Mouse (Mus musculus): ENCODE results near the gene Chpf2.
"Not testable (repeated sequence)": the region's sequence is repeated elsewhere in the genome, so short reads cannot be mapped to it uniquely, and the experiment has no call there.

Gene Chpf2

DNA sequence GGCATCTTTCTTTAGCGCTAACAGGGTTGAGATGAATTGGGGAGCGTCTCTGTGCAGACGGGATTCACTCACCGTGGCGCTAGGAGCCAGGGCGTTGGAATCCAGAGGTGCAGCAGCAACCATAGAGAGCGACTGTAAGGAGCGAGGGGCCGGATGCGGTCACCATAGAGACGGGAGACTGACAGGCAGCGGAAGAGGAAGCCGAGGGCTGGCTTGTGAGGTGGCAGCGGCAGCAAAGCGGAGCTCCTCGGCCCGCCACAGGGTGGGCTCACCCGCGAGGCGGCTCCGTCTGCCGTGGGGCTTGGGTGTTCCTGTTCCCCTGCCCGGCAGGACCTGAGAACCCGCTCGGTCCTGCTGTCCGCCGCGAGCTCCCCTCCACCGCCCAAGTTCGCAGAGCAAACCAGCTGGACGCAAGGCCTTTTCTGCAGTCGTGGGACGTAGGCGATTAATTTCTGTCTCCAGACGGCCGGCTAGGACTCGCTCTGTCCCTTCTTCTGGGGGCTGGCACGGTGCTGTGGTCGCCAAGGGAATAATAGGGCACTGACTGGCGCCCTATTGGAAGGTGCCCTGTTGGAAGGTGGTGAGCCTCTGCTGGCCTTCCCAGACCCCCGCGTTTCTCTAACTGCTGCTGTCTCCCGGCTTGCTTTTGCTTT is at the start of gene Chpf2:
Gene Chpf2 (plus strand): TSS at position 195 of the 653 bp plus-strand sequence.
- DNase-seq (ENCODE audit: low spot score) = peak; percentile 84

DNA sequence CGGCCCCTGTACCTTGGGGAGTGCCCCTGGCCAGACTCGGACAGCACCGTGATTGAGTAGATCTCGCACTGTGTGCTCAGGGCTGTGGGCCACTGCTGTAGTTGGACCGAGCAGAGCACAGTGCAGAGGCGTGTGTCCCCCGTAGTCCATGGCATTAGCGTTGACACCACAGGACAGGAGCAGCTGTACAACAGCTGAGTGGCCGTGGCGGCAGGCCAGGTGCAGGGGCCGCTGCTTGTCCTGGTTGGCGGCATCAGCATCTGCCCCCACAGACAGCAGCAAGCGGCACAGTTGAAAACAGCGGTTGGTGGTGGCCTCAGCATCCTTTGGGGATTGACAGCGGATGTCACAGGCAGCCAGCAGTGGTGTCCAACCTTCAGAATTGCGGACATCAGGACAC is 48.9 kb upstream of the Chpf2 start:
- DNase-seq (ENCODE audit: low spot score) = no peak

DNA sequence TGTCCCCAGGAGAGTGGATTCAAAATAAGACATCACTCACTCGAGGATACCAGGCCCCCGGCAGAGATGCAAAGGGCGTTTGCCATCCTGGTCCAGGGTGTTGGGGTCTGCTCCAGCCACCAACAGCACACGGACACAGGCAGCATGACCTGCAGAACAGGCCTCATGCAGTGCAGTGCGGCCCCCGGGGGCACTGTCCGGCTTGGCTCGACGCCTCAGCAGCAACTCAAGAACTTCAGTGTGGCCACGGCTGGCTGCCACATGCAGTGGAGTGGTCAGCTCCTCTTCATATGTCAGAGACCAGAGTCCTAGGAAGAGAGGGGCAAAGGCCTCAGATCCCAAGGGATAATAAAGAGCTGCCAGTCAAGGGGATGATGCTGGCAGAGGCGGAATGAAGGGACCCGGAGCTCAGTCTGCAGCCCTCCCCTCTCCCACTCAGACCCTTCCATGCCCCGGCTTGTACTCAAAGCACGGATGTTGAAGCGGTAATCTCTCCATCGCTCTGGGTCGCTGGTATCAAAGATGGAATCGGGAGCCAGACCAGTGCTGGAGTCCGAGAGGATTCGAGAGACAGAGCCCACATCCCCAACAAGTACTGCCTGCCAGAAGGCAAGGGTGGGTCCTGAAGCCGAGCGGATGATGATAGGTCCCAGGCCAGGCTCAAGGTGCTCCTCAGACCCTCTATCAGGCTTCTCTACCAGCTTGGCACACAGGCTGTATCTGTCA is 46.8 kb upstream of the Chpf2 start:
- DNase-seq (ENCODE audit: low spot score) = no peak

DNA sequence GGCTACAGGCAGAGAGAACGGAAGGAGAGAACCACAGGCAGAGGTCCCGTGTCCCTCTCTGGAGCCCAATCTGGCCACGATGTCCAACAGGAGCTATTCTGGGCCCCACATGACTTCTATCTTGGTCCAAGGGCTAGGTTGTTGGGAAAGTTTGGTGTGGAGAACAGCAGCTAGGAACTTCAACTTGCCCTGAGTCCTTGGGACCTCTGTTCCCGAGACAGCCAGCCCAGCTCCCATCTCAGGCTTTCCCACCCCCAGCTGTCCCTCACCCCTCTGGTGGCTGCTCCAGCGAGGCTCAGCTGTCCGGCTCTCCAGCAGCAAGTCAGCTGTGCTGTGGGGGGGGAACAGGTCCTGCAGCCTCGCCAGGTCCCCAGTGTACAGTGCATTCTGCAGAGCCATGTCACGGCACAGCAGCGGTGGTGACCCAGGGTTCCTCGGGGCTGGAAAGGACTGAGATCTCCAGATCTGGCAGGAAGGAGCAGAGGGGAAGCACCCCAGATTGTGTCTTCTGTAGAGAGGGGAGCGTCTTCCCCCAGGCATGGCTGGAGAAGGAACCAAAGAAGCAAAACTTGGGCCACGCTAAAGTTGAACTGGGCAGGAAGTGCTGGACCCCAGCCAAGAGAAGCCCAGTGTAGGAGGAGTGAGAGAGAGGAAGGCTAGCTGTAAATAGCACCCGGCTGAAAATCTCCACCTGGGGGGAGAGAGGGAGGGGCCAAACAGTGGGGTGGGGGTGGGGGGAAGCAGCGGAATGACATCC is 46.0 kb upstream of the Chpf2 start, which contains the start of gene Asb10:
Gene Asb10 (minus strand): TSS at position 592 of the 757 bp plus-strand sequence.
- DNase-seq (ENCODE audit: low spot score) = peak; percentile 68

DNA sequence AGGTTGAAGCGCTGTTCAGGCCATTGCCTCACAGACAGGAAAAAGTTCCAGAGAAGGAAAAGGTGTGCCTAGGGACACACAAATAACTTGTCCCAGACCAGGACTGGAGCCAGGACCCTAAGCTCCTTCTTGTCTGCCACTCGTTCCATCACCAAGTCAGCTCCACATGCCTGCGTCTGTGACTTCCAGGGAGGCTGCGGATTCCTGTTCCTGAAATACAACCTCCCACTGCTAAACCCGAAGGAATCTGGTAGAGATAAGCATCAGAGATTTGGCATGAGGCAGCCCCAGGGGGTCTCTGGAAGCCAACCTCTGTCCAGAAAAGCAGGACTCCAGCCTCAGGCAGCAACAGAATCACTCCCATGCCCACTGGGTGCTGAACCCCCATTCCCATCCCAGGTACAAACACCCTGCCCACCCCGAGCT is 45.4 kb upstream of the Chpf2 start:
- no peak for DNase-seq (ENCODE audit: low spot score)

DNA sequence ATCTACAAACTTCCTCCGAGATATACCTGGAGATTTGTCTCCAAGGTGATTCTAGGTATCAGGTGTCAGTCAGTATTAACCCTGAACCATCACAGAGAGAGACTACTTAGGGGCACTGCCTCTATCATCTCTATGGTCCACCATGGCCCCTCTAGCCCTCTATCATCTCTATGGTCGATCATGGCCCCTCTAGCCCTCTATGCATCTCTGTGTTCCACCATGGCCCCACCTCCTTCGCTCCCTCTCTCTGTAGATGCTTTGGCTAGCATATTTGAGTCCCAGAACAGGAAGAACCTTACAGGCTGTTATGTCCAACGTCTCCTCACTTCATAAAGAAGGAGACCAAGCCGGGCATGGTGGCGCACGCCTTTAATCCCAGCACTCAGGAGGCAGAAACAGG is 43.9 kb upstream of the Chpf2 start:
- DNase-seq (ENCODE audit: low spot score) = no peak

DNA sequence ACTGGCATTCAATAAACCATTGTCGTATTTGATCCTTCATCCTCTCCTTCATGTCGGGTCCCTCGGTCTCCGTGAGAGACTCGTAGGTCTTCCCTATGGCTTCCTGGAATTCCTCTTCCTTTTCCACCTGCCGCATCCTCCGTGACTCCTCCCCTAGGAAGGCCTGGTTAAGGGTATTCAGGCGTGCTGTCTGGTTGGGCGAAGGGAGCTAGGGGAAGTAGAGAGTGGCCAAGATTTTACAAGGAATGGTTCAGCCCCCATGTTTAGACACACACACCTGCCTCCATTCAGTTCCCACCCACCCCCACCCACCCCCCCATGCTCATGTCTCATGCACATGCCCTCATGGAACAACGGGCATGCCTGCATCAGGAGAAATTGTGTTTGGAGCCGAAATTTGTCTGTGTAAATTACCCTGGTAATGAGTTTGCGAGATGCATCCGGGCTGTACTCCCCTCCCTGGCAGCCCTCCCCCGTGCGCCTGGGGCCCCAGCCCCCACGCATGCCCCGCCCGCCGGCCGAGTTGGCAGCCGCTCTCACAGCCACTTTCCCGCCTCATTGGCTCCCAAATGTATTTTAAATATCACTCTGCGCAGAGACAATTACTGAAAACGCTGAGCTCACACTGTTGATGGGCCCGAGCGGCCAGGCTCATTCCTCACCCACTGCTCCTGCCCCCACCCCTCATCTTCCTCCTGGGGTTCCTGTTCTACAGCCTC is 35.8 kb upstream of the Chpf2 start:
- DNase-seq (ENCODE audit: low spot score) = peak; percentile 40

DNA sequence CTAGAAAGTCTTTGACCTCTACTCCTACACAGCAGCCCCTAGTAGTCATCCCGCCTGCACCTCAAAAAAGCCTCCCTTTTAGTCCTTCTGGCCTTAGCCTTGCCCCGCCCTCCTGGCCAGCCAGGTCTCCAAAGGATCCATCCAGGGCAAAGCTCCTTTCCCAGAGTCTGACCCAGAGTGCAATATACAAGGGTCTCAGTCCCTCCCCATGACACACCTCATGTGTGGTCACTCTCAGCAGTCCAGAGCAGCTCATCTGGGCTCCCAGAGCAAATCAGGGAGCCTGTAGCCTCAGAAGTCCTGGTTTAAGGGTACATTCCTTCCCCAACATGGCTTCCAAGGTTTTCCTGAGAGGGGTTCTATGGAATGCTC is 35.2 kb upstream of the Chpf2 start:
- DNase-seq (ENCODE audit: low spot score) = no peak

DNA sequence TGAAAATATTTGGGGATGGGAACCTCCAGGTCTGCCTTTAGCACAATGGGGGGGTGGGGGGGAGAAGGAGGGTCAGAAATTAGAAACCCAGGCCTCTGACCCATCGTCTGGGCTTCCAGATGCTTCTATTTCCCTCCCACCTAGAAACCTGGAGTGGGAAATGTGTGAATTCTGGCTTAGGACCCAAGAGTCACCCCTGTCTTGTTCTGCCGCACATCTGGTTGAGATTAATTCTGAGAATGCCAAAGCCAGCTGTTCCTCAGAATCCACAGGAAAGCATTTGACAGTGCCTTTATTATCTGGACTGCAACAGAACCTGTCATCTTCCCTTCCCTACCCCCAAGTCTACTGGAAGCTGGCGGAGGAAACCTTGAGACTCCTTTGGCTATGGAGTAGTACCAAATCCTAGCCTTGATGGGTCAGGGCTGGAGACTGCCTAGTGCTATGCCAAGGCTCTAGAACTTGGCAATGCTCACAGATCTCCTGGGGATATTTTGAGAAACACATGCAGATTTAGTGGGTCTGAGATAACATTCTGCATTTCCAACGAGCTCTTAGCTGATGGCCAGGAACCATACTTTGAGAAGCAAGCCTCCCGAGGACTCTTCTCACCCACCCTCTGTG is 32.8 kb upstream of the Chpf2 start:
- no peak for DNase-seq (ENCODE audit: low spot score)

DNA sequence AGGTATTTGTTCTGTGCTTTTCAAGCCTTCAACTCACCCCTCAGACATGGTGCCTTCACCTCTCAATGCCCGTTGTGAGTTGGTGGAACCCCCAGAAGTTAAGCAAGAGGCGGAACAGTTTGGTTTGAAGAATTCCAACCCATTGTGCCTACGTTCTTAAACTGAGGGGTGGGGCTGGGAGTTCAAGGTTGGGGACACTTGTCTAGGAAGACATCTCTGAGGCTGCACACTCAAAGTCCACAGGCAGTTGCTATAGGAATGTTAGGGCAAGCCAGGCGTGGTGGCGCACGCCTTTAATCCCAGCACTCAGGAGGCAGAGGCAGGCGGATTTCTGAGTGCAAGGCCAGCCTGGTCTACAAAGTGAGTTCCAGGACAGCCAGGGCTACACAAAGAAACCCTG is 31.2 kb upstream of the Chpf2 start:
- not testable (repeated sequence) for DNase-seq (ENCODE audit: low spot score)

DNA sequence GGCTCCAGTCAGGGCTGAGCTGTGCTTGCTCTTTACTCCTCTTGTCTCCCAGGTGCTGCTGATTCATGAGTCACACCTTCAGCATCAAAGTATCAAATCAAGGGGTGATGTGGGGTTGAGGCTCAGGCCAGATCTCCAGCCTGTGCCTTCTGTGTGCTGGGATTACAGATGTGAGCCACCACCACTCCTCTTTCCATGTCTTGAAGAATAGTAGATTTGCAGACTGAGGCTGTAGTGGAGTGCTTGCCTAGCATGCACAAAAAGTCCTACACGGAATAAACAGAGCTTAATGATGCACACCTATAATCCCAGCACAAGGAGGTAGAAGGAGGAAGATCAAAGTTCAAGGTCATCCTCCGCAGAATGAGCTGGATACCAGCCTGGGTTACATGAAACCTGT is 29.8 kb upstream of the Chpf2 start, which contains the start of gene 4931409K22Rik:
Gene 4931409K22Rik (minus strand): TSS at position 101 of the 400 bp plus-strand sequence.
- no peak for DNase-seq (ENCODE audit: low spot score)

DNA sequence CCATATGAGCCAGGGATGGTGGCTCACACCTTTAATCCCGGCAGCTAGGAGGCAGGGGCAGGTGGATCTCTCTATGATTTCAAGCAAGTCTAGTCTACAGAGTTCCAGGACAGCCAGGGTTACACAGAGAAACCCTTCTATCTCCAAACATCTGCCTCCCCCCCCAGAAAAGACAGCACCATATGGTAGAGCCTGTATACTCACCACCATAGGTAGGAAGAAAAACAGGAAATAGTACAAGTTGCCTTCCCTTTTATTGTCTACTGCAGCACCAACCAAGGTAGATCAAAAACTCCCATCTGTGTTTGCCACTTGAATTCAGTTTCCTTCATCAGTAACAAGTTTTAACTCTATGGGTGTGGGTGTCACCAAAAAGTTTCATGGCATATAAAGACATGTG is 10.6 kb upstream of the Chpf2 start:
- DNase-seq (ENCODE audit: low spot score) = no peak

DNA sequence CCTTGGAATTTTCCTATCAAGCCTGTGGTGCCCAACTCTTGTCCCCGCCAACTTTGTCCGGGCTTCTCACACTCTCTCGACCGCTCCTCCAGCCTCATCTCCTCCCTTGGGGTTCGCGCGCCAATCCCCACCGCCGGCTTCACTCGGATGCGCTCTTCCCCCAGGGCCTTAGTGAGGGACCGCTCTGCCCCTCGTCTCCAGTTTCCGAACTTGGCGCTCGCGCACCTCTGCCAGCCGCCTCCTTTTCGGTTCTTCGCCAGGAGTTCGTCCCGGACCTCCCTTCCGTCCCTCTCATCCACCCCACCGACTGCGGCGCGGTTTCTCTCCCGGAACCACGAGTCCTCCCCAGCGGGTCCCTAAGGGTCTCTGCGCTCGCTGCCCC is 9.7 kb upstream of the Chpf2 start:
- DNase-seq (ENCODE audit: low spot score) = no peak

DNA sequence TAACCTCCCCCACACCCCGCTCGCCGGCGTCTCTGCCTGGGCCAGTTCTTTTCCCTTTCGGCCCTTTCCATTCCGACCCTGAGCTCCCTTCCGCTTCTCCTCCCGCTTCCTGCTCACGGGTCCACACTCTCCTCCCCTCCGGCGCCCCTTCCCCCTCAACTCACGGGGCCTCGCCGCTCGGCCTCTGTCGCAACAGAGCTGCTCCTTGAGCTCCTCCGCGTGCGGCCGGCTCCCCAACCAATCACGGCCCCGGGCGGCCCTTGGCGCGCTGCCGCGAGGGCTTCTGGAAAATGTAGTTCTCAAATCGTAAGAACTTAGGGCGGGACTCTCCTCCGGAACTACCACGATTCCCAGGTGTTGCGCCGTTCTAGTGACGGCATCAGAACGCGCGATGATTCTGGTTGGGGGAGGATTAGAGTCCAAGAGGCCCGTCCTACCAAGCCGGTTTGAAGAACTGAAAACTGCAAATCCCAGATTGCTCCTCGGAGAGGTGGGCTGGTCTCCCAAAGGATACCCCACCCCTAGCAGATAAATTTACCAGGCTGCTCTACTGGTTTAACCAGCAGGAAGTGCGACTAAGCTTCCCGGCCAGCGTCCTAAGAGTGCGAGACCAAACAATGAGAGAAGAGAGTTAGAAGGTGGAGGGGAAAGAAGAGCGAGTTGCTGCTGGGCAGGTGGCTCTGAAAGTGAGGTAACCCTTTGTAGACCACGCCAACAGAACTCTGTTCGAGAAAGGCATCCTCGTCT is 9.2 kb upstream of the Chpf2 start, which contains the start of gene Abcf2:
Gene Abcf2 (minus strand): TSS at position 285 of the 747 bp plus-strand sequence.
- DNase-seq (ENCODE audit: low spot score) = peak; percentile 100

DNA sequence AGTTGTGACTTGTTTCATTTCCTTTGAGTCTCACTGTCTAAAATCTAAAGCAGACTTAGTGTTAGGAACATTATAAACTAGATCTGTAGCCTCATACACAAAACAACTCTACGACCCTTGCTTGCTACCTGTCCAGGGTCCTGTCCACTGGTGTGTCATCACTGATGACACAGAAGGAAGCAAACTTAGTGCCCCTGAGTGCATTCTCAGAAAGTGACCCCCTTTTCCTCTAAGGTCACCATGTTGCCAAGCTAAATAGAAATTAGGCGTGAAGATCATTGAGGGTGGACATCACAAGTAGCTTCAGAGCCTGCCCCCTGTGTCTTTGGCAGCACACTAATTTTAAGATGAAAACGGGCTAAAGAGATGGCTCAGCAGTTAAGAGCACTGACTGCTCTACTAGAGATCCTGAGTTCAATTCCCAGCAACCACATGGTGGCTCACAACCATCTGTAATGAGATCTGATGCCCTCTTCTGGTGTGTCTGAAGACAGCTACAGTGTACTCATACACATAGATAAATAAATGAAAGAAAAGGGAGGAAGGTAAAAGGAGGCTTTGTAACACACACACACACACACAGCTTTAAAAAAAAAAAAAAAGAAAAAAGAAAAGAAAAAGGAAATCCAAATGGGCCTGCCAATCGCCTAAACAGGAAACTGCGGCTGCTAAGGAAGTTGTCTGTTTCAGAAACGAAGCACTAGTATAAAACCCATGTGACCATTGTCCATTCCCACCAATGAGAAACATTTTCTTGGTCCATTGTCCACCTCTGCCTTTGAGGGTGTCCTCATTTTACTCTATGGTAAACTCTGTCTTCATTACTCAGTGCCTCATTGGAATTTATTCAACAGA is 8.2 kb upstream of the Chpf2 start:
- no peak for DNase-seq (ENCODE audit: low spot score)

DNA sequence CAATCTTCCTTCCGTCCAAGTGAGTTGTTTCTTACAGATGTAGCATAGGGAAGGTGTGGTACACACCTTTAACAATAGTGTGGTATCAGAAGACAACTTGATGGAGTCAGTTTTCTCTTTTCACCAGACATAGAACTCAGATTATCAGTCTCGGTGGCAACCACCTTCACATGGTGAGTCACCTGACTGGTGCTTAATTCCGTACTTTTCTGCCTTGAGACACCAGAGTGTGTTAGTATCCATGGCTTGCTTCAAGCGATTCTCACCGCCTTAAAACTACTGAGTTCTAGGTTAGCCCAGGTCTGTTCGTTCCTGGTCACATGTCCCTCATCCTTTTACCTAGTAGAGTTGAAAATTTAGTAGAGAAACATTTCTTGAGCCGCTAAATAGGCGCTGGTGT is 435 bp upstream of the Chpf2 start:
- DNase-seq (ENCODE audit: low spot score) = no peak

DNA sequence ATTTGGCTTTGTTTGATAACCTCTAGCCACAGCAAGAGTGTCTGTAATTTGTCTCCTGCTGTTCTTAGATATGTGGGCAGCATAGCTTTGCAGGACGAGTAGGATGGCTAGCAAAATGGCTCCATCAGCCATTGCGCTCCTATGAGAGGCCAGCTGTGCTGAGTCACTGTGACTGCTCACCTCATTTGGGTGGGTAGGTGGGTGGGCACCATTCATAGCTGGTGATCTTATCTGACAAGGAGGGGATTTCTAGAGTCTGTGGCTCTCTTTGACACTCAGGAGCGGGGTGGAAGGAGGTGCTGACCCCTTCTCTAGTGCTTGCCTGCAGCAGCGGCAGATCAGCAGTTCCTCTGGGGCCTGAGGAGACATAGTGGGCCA is 648 bp downstream of the Chpf2 start:
- peak; percentile 49 for DNase-seq (ENCODE audit: low spot score)

DNA sequence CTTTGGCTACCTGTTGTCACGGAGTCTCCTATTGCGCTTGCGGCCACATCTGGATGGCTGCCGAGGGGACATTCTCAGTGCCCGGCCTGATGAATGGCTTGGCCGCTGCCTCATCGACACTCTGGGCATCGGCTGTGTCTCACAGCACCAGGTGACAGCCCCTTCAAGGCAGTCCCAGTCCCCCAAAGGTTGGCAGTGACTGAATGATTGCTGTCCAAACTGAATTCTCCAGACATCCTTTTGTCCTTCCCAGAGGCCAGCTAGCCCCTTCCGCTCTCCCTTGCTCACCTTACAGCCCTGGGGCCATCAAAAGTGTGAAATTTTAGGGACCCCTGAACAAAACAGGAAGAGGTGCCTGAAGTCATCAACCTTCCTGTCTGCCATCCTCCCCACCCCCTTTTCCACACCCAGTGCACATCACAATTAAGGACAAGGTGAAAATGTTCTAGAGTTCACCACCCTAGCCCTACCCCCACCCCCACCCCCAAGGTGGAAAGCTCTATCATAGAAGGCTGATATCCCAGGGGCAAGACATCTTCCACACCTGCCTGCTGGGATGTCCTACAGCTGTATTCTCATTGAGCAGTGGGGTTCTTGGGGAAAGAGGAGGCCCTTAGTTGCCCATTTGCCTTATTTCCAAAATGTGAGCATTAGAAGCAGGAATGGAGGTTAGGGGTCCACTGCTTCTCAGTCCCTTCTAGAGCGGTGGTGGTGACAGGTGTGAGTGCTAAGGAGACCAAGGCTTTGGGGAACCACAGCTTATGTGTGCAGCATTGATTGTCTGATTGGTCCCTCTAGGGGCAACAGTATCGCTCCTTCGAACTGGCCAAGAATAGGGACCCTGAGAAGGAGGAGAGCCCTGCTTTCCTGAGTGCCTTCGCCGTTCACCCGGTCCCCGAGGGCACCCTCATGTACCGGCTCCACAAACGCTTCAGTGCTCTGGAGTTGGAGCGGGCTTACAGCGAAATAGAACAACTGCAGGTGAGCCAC is 3.3 kb downstream of the Chpf2 start:
- no peak for DNase-seq (ENCODE audit: low spot score)

DNA sequence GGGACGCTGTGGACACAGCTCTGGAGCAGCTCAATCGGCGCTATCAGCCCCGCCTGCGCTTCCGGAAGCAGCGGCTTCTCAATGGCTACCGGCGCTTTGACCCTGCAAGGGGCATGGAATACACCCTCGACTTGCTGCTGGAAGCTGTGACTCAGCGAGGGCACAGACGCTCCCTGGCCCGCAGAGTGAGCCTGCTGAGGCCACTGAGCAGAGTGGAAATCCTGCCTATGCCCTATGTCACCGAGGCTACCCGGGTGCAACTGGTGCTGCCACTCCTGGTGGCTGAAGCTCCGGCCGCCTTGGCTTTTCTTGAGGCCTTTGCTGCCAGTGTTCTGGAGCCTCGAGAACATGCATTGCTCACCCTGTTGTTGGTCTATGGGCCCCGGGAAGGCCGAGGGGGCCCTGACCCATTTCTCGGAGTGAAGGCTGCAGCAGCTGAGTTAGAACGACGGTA is 4.8 kb downstream of the Chpf2 start:
- no peak for DNase-seq (ENCODE audit: low spot score)
